Mouse (Mus musculus) heart, adult 9 months (tissue): ENCODE data around the gene Gdap1l1.

Experiments
- DNase-seq, 2 experiments: peaks; one replicate each; pipeline ENCODE4 v3.0.0; 2022; ENCODE audit warnings: low spot score in 2 of 2

Gdap1l1 gene

DNA sequence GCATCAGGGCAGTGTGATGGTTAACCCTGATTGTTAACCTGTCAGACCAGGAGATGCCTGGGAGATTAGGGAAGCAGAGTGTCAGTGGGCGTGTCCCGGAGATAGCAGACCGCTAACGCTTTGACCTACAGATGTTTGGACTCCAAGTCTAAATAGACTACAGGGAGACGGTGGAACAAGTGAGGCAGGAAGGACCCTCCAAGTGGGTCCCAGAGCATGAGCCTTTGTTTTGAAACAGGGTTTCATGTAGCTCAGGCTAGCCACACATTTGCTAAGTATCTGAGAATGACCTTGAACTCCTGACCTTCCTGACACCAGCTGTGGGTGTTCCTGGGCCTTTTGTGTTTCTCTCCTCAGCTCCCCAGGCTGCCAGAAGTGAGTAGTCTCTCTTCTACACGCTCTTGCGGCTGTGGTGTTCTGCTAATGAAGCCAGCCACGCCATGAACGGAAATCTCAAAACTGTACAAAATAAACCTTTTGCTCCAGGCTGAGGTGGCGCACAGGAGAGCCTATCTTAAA, 25.0 kb downstream of the Gdap1l1 start:
- no peak for DNase-seq

DNA sequence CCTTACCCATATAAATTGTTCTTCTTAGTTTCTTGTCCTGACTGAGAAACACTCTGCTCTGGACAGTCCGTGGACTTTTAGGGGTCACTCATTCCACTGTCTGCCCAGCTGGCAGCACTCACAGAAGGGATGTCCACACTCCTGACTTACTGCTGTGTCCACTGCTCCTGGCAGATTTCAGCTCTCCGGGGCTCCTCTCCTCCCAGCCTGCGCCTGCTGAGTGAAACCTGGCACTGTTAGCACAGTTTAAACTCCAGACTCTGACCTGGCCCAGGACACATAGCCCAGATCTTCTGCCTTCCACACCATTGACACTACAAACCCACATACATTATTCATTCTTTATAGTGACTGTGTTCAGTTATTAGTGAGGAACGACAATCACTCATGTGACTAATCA, 25.7 kb downstream of the Gdap1l1 start:
- DNase-seq = no peak

GRCm38 (mm10) chr2:163464562-163464961, 26.3 kb downstream of the Gdap1l1 start:
- DNase-seq = peak; percentile 32 to 40

DNA sequence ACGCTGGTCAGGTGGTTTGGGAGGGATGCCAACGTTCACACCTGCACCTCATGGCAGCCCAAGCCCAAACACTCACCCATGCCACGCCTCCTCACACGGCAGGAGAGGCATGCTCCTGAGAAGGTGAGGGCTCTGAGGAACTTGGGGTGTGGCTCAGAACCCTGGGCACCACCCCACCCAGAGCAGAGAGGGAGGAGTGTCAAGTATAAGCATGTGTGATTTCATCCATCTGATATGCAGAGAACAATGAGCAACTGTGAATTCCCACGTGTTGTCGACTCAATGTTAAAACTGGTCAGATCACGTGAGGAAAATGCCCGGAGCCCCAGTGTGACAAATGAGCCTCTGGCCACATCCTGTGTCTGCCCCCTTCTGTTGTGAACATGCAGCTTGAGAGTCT, 28.5 kb downstream of the Gdap1l1 start:
- no peak for DNase-seq

DNA sequence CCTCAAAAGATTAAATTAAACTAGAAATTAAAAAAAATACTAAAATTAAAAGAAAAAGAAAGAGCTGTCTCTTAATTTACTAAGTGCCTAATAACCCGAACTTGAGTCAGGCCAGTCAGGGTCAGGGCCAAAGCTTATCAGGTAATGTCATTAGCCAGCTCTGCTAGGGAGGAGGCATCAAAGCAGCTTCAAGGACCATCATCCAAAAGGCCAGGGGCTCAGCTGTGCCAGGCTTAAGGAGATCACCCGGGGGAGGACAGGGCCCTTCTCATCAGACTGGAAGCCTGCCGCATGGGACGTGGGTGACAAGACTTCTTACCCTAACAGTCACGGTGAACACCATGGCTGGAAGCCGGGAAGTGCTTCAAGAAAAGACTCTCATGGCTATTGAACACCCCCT, 29.3 kb downstream of the Gdap1l1 start:
- no peak for DNase-seq

- no peak for DNase-seq
Measured at GRCm38 (mm10) chr2:163468866-163469265, 30.6 kb downstream of the Gdap1l1 start.

GRCm38 (mm10) chr2:163469711-163470110, 31.4 kb downstream of the Gdap1l1 start:
- DNase-seq = no peak

DNA sequence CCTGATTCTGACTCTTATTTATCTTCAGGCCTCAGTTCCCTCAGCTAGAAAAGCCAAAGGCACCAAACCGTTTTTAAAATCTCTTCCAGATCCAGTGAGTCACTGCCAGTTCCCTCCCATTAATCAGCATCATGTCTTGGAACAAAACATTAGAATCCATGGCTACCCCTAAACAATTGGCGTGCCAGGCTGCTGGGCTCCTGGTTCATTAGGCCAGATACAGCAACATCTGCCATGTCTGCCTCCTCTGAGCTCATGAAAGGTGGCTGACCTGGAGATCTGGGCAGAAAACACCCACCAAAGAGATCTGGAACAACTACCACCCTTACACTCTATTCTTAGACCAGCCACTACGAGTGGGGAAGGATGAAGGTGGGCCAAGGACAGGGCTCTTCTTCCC, 32.9 kb downstream of the Gdap1l1 start:
- DNase-seq = peak; percentile 63 to 76

DNA sequence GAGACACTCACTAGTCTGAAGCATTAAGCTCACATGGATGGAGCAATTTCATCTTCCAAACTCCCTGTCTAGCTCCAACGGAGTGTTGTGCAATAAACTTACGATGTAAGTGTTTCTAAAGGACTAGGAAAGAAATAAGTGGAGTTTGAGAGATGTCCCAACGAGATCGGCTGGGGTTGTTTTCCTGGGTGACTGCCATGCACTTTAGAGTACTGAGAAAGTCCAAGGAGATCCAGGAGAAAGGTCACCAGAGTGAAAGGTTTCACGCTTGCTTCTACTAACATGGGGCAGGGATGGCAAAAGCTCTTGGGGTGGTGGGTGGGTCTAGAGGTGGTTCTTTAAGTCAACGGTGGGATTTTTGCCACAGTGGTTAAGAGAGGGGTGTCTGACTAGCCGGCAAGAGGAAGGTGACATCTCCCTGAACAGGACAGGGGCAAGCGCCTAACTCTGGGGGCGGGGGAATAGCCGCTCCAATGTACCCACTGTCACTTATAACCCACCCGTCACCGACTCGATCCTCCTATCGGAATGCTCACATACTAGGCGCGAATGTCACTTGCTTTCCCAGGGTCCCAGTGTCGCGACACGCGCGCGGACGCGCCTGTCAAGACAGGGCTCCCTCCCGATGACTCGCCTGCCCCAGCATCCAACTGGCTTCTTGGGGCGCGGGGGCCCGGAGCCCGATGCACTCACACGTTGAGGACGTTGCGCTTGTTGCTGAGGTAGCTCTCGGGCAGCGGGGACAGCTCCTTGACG, 33.6 kb downstream of the Gdap1l1 start:
- peak; percentile 25 to 54 for DNase-seq

DNA sequence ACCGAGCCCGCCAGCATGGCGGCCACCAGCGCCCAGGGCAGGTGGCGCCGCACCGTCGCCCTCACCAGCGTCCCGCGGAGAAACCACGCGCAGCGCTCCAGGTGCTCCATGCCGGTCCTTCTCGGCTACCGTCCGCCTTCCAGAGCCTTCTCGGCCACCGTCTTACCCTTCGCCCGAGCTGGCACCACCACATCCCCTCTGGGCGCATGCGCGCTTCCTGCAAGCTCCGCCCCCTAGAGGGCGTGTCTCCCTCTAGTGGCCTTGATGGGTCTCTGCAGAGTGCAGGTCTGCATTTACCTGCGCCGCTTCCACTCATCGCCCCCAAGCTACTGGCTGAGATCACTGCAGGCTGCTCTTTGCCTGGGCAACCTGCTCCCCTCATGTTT, 34.2 kb downstream of the Gdap1l1 start, which contains the start of gene Fitm2:
Gene Fitm2, minus strand, starts transcription at position 164 of the 386 bp plus-strand sequence.
- DNase-seq = peak; percentile 91 to 92

- DNase-seq = no peak
Measured at GRCm38 (mm10) chr2:163480191-163480825, 42.0 kb downstream of the Gdap1l1 start.

DNA sequence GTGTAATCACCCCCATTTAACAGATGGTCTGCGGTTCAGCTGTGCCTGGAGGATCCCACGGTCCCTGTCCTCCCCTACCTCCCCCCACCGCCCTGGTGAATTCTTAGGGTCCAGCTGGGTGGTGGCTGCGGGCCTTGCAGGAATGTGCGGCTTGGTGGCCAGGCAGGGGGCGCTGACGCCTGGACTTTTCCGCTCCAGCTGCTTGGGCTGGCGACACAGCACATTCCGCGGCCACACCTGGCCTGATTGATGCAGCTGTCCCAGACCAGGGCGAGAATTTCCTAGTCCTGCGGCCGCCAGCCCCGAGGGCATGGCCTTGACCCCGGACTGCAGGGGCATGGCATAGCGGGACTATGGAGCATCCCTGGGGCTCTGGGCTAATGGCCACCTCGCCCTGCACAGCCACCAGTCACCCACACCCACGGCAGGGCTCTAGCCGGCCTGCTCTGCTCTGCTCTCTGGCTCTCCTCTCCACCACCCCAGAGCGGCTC, 43.3 kb downstream of the Gdap1l1 start:
- DNase-seq = no peak

DNA sequence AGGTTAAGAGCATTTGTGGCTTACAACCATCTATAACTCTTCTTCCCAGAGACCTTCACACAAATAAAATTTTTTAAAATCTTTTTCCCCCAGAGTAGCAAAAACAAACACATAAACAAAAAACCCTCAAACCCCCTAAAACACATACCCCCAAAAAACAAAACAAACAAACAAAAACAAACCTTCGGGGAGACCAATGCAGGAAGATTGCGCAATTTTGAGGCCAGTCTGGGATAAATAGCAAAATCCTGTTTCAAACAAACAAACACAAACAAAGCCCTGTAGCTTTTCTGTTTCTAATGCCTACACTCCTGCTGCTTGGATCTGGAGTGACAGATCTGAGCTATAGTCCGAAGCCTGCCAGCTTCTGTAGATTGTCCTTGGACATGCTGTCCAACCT, 49.1 kb downstream of the Gdap1l1 start:
- DNase-seq = no peak

GRCm38 (mm10) chr2:163489725-163490291, 51.5 kb downstream of the Gdap1l1 start:
- no peak for DNase-seq

- DNase-seq = no peak
Measured at GRCm38 (mm10) chr2:163490656-163491055, 52.4 kb downstream of the Gdap1l1 start.

DNA sequence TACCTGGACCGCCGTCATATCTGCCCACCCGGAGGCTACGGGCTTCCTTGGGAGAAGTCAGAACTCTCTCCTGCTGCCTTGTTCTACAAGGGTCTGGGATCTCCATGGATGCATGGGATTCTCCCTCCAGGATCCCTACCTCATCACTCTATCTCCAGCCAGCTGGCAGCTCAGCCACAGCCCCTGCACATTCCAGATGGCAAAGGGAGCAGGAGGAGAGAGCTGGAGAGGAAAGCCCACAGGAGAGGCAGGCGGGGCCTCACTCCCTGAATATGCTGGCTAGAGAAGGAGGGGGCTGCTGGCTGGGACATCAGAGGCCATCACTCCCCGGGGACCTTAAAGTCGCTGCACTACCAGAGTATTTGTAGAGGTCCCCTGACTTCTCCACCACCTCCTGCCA, 53.1 kb downstream of the Gdap1l1 start:
- DNase-seq = no peak

DNA sequence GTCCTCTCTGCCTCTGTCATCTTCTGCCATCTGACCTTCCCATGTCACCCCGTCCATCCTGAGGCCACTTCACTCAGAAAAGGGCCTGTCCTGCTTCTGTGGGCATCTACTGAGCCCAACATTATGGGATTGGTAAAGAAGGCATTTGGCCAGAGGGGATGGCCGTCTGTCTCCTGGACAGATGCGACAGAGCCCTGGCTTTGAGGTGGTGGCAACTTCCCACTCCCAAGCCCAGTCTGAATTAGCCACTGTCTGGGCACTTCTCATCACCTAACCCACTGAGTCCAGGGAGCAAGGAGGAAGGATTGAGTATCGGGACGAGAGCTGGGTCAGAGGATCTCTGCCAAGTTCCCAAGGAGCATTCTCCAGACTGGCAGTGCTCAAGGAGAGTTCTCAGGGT, 53.7 kb downstream of the Gdap1l1 start, which contains the start of gene R3hdml:
Gene R3hdml, plus strand, starts transcription at position 301 of the 400 bp plus-strand sequence.
- DNase-seq = no peak

GRCm38 (mm10) chr2:163493031-163493430, 54.8 kb downstream of the Gdap1l1 start:
- DNase-seq = no peak

- DNase-seq = no peak
Measured at GRCm38 (mm10) chr2:163493976-163494375, 55.7 kb downstream of the Gdap1l1 start.

DNA sequence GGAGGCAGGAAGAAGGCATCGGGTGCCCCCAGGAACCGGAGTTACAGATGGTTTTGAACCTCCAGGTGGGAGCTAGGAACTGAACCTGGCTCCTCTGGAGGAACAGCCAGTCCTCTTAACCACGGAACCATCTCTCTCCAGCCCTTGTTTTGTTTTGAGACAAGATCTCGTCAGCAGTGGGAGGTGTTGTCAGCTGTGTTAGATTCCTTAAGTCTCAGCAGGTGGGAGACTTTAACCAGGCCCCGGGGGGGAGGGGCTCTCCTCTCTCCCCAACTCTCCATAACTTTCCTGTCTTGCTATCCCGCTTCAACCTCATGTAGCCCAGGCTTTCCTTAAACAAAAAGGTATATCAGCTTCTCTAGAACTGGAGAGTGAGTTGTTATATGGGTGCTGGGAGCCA, 56.2 kb downstream of the Gdap1l1 start:
- no peak for DNase-seq

GRCm38 (mm10) chr2:163502219-163502618, 63.9 kb downstream of the Gdap1l1 start:
- peak; percentile 18 to 22 for DNase-seq

GRCm38 (mm10) chr2:163503191-163503590, 64.9 kb downstream of the Gdap1l1 start:
- DNase-seq = no peak
